Mouse (Mus musculus) MEL (cell line): ENCODE results near the gene Hps4. TPM values are rescaled to one million over a fixed set of nuclear protein-coding genes. Genes with fewer than 3 reads are reported as not detected.

Experiments
- DNase-seq: peaks from one replicate; pipeline ENCODE4 v3.0.0; 2011; ENCODE audit warnings: low read depth, low spot score
- H3K27ac ChIP-seq: 2 replicates; pipeline ENCODE4 v1.5.1; 2012; ENCODE audit warnings: low read depth, mild to moderate bottlenecking, control low read depth, low read length, moderate library complexity; ENCODE audit not compliant: control insufficient read depth
- H3K27me3 ChIP-seq, 2 experiments: fragments of 150-350 bp in 1 of 2; sonication (generic) in 1 of 2; 2 replicates each; pipeline ENCODE4 v1.6.1; 2012; ENCODE audit warnings: low read length in 2 of 2, mild to moderate bottlenecking in 2 of 2, improper control_type of control experiment in 1 of 2, moderate library complexity in 1 of 2; ENCODE audit not compliant: insufficient read depth in 2 of 2, control insufficient read depth in 1 of 2
- H3K36me3 ChIP-seq, 2 experiments: 2 replicates each; pipeline ENCODE4 v1.6.1; 2012 to 2014; ENCODE audit warnings: low read length in 2 of 2, improper control_type of control experiment in 1 of 2, inconsistent platforms in 1 of 2, mild to moderate bottlenecking in 1 of 2; ENCODE audit not compliant: insufficient read depth in 2 of 2, control insufficient read depth in 1 of 2
- H3K4me1 ChIP-seq, 2 experiments: fragments of 150-350 bp in 1 of 2; sonication (generic) in 1 of 2; 2 replicates each; pipeline ENCODE4 v1.6.1; 2012; ENCODE audit warnings: low read length in 2 of 2, improper control_type of control experiment in 1 of 2, mild to moderate bottlenecking in 1 of 2; ENCODE audit not compliant: insufficient read depth in 2 of 2, control insufficient read depth in 1 of 2
- H3K4me3 ChIP-seq, 2 experiments: fragments of 150-350 bp in 1 of 2; sonication (generic) in 1 of 2; 2 replicates each; pipeline ENCODE4 v1.5.1; 2012; ENCODE audit warnings: low read depth in 2 of 2, low read length in 2 of 2, mild to moderate bottlenecking in 2 of 2, moderate library complexity in 2 of 2, control low read depth in 1 of 2, improper control_type of control experiment in 1 of 2; ENCODE audit not compliant: control insufficient read depth in 1 of 2, insufficient read depth in 1 of 2
- H3K79me2 ChIP-seq: 2 replicates; pipeline ENCODE4 v1.6.1; 2012; ENCODE audit warnings: mild to moderate bottlenecking, low read length, moderate library complexity; ENCODE audit not compliant: control insufficient read depth, poor library complexity, insufficient read depth
- H3K9ac ChIP-seq: 2 replicates; pipeline ENCODE4 v1.6.1; 2012; ENCODE audit warnings: low read depth, mild to moderate bottlenecking, control low read depth, low read length, moderate library complexity; ENCODE audit not compliant: control insufficient read depth, poor library complexity, severe bottlenecking
- H3K9me3 ChIP-seq: fragments of 150-350 bp; sonication (generic); replicated peaks from 2 replicates; pipeline ENCODE4 v1.6.1; 2012; ENCODE audit warnings: mild to moderate bottlenecking, low read length, improper control_type of control experiment, moderate library complexity; ENCODE audit not compliant: insufficient read depth
- CHD2 ChIP-seq: IDR thresholded peaks from 2 replicates; pipeline ENCODE4 v1.6.1; 2011; ENCODE audit warnings: low read length, improper control_type of control experiment
- CTCF ChIP-seq, 3 experiments: IDR thresholded peaks in 2 of 3; conservative IDR thresholded peaks in 1 of 3; 2 replicates each; pipeline ENCODE4 v1.5.1; 2011 to 2012; ENCODE audit warnings: low read length in 3 of 3, low read depth in 2 of 3, mild to moderate bottlenecking in 2 of 3, improper control_type of control experiment in 1 of 3, inconsistent platforms in 1 of 3, mixed read lengths in 1 of 3, moderate library complexity in 1 of 3; ENCODE audit not compliant: control insufficient read depth in 1 of 3, insufficient read depth in 1 of 3, poor library complexity in 1 of 3, severe bottlenecking in 1 of 3
- ELF1 ChIP-seq: IDR thresholded peaks from 2 replicates; pipeline ENCODE4 v1.6.1; 2014; ENCODE audit warnings: low read depth, mild to moderate bottlenecking, inconsistent platforms, low read length, improper control_type of control experiment, moderate library complexity
- EP300 ChIP-seq, 2 experiments: IDR thresholded peaks; 2 replicates each; pipeline ENCODE4 v1.6.1; 2011; ENCODE audit warnings: improper control_type of control experiment in 2 of 2, low read length in 2 of 2, low read depth in 1 of 2, mild to moderate bottlenecking in 1 of 2
- ETS1 ChIP-seq: IDR thresholded peaks from 2 replicates; pipeline ENCODE4 v1.6.1; 2012; ENCODE audit warnings: low read depth, mild to moderate bottlenecking, inconsistent platforms, low read length, improper control_type of control experiment, moderate library complexity
- GABPA ChIP-seq: IDR thresholded peaks from 2 replicates; pipeline ENCODE4 v1.6.1; 2012; ENCODE audit warnings: low read depth, mild to moderate bottlenecking, inconsistent platforms, low read length, improper control_type of control experiment, moderate library complexity
- JUND ChIP-seq: IDR thresholded peaks from 2 replicates; pipeline ENCODE4 v1.6.1; 2011; ENCODE audit warnings: low read depth, mild to moderate bottlenecking, improper control_type of control experiment, low read length
- KAT2A ChIP-seq: conservative IDR thresholded peaks from 2 replicates; pipeline ENCODE4 v1.6.1; 2012; ENCODE audit warnings: low read depth, low read length, improper control_type of control experiment, inconsistent platforms
- MAFK ChIP-seq: IDR thresholded peaks from 2 replicates; pipeline ENCODE4 v1.6.1; 2011; ENCODE audit warnings: low read depth, mild to moderate bottlenecking, low read length, improper control_type of control experiment, borderline replicate concordance
- MEF2A ChIP-seq: IDR thresholded peaks from 2 replicates; pipeline ENCODE4 v1.6.1; 2014; ENCODE audit warnings: low read depth, mild to moderate bottlenecking, inconsistent platforms, low read length, improper control_type of control experiment; ENCODE audit not compliant: poor library complexity, insufficient replicate concordance, severe bottlenecking; ENCODE audit errors: extremely low read depth
- MXI1 ChIP-seq: IDR thresholded peaks from 2 replicates; pipeline ENCODE4 v1.6.1; 2011; ENCODE audit warnings: mild to moderate bottlenecking, low read depth, low read length, improper control_type of control experiment
- MYC ChIP-seq: IDR thresholded peaks from 2 replicates; pipeline ENCODE4 v1.6.1; 2011; ENCODE audit warnings: low read depth, mild to moderate bottlenecking, low read length, improper control_type of control experiment, moderate library complexity
- POLR2A ChIP-seq, 2 experiments: IDR thresholded peaks; 2 replicates each; pipeline ENCODE4 v1.6.1; 2011 to 2012; ENCODE audit warnings: low read length in 2 of 2, mild to moderate bottlenecking in 2 of 2, control low read depth in 1 of 2, improper control_type of control experiment in 1 of 2, low read depth in 1 of 2, moderate library complexity in 1 of 2; ENCODE audit not compliant: control insufficient read depth in 1 of 2, insufficient read depth in 1 of 2, poor library complexity in 1 of 2
- POLR2AphosphoS2 ChIP-seq: IDR thresholded peaks from 2 replicates; pipeline ENCODE4 v1.6.1; 2011; ENCODE audit warnings: low read length, improper control_type of control experiment
- RCOR1 ChIP-seq: IDR thresholded peaks from 2 replicates; pipeline ENCODE4 v1.6.1; 2012; ENCODE audit warnings: low read depth, mild to moderate bottlenecking, inconsistent platforms, low read length, improper control_type of control experiment
- SMC3 ChIP-seq: IDR thresholded peaks from 2 replicates; pipeline ENCODE4 v1.6.1; 2011; ENCODE audit warnings: low read depth, low read length, improper control_type of control experiment
- TBP ChIP-seq: IDR thresholded peaks from 2 replicates; pipeline ENCODE4 v1.8.0; 2011; ENCODE audit warnings: low read depth, low read length, improper control_type of control experiment
- TCF12 ChIP-seq: IDR thresholded peaks from 2 replicates; pipeline ENCODE4 v1.6.1; 2014; ENCODE audit warnings: low read depth, mild to moderate bottlenecking, inconsistent platforms, low read length, improper control_type of control experiment, moderate library complexity
- USF1 ChIP-seq: IDR thresholded peaks from 2 replicates; pipeline ENCODE4 v1.6.1; 2014; ENCODE audit warnings: low read depth, mild to moderate bottlenecking, inconsistent platforms, low read length, improper control_type of control experiment, moderate library complexity
- ZC3H11A ChIP-seq: IDR thresholded peaks from 2 replicates; pipeline ENCODE4 v1.6.1; 2012; ENCODE audit warnings: low read depth, mild to moderate bottlenecking, inconsistent platforms, low read length, improper control_type of control experiment
- ZMIZ1 ChIP-seq: IDR thresholded peaks from 2 replicates; pipeline ENCODE4 v1.6.1; 2012; ENCODE audit warnings: low read depth, mild to moderate bottlenecking, inconsistent platforms, low read length, improper control_type of control experiment, moderate library complexity
- ZNF384 ChIP-seq: IDR thresholded peaks from 2 replicates; pipeline ENCODE4 v1.6.1; 2012; ENCODE audit warnings: low read depth, mild to moderate bottlenecking, inconsistent platforms, low read length, improper control_type of control experiment
- polyA plus RNA-seq, 2 experiments: library from polyadenylated mRNA; stranded (reverse) in 1 of 2; unstranded in 1 of 2; fragments of >175 nt in 1 of 2; fragments of >200 nt in 1 of 2; gene quantifications; 2 replicates each; pipeline versions ENCODE4 v1.2.1 to v1.2.4; 2012; ENCODE audit warnings: low replicate concordance in 2 of 2, low read depth in 1 of 2; ENCODE audit not compliant: insufficient read length in 2 of 2, insufficient read depth in 1 of 2, missing spikeins in 1 of 2
- total RNA-seq: library from RNA; depleted of rRNA; stranded (reverse); fragments of 300-350 nt; gene quantifications from 2 replicates; pipeline ENCODE4 v1.2.3, GENCODE M21; 2012

Hps4 gene
- total and polyA plus RNA-seq, 3 experiments: 37.1 to 41.7 TPM; not detected in 1

DNA sequence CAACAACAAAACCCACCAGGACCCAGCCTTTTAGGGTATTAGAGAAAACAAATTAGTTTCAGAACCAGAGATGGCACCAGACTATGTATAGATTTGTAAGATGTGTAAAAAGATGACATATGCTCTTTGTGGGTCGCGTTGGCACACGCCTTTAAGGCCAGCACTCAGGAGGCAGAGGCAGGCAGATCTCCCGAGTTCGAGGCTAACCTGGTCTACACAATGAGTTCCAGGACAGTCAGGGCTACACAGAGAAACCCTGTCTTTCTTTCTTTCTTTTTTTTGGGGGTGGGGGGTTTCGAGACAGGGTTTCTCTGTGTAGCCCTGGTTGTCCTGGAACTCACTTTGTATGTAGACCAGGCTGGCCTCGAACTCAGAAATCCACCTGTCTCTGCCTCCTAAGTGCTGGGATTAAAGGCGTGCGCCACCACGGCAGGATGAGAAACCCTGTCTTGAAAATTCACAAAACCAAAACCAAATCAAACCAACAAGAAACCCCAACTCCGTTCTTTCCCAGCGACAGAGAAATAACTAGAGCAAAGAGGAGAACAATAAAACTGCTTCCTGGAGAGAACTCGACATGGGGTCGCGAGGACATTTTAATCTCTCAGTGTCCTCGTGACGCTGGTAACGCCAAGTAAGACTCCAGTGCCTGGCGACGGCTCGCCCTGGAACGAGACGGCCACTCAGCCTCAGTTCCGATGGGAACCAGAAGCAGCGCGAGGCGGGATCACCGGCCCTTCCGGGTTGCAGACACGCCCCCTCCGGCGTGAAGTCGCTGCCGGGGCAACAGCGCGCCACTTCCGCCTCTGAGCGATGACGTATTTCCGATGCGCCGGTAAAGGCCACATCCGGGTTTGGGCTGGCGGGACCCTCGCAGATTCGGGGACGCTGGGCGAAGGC, 17.1 kb upstream of the Hps4 start, which contains the start of gene Tfip11 (continued):
- TF ChIP-seq TCF12: 0 out of 2 replicates have a peak, but pooled peaks have one; percentile 8
- TF ChIP-seq ZNF384: no peak
- TF ChIP-seq CHD2: 0 out of 2 replicates have a peak, but pooled peaks have one; percentile 17
- TF ChIP-seq POLR2A (IDR thresholded peaks at IDR 0.05; ENCODE audit: control insufficient read depth in 1 of 2, insufficient read depth in 1 of 2, low read depth in 1 of 2, low read length in 2 of 2, poor library complexity in 1 of 2): peak in 1 of 2 experiments; percentile 84; a peak in 2 of 4 replicates
- no peak for TF ChIP-seq ZC3H11A
- TF ChIP-seq MXI1: peak; percentile 96
- TF ChIP-seq MEF2A: no peak
- no peak; the same call in 1 of the 2 replicates for TF ChIP-seq ETS1
- TF ChIP-seq TBP: peak; percentile 84
- TF ChIP-seq GABPA: peak; percentile 63; the same call in 1 of the 2 replicates
- TF ChIP-seq KAT2A: peak; percentile 81; the same call in 1 of the 2 replicates
- 0 out of 2 replicates have a peak, but pooled peaks have one; percentile 2 for TF ChIP-seq POLR2AphosphoS2
- no peak for TF ChIP-seq CTCF (IDR thresholded peaks at IDR 0.05 in 2 of 3, conservative IDR thresholded peaks at IDR 0.05 in 1 of 3; ENCODE audit: control insufficient read depth in 1 of 3, insufficient read depth in 1 of 3, low read depth in 2 of 3, low read length in 3 of 3, poor library complexity in 1 of 3, severe bottlenecking in 1 of 3)
- TF ChIP-seq ELF1: peak; percentile 100
- no peak for TF ChIP-seq USF1

DNA sequence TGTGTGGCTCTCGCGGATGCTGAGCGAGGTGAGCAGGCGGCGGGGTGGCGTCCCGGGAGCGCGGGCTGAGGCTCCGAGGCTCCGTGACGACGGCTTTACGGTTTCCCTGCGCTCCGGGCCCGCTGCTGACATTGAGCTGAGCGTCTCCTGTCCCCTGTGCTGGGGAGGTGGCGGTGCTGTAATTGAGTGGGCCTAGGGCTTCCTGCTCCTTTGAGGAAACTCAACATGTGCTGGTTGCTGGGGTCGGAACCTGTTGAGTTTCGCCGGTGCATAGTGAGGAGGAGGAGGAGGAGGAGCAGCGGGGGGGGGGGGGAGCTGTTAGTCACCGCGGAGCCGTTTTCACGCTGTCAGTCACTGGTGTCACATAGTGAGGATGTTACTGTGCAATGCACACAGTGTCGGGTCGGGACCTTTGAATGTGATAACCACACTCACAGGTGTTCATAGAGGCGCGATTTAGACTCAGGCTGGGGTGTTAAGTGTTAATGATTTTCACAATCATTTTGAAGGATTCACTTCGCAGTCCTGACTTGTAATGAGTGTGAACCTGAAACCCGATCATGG, 16.4 kb upstream of the Hps4 start:
- peak overlapping the region; percentile 26; the same call in 1 of the 2 replicates for H3K27ac ChIP-seq
- peaks cover 0 to 13% of the 10 kb centered on the region in 2 experiments; a peak in 3 of 4 replicates for H3K36me3 ChIP-seq
- peak overlapping the region; percentile 78 for H3K9ac ChIP-seq
- H3K4me1 ChIP-seq: peaks cover 0 to 17% of the 10 kb centered on the region in 2 experiments; a peak in 2 of 4 replicates
- H3K79me2 ChIP-seq: peaks cover 18% of the 10 kb centered on the region
- DNase-seq: no peak
- TF ChIP-seq MAFK (no peak), ZMIZ1 (no peak), RCOR1 (no peak), SMC3 (no peak), JUND (no peak), MYC (no peak), EP300 (IDR thresholded peaks at IDR 0.05; ENCODE audit: low read depth in 1 of 2, low read length in 2 of 2) (no peak), TCF12 (no peak), CTCF (IDR thresholded peaks at IDR 0.05 in 2 of 3, conservative IDR thresholded peaks at IDR 0.05 in 1 of 3; ENCODE audit: control insufficient read depth in 1 of 3, insufficient read depth in 1 of 3, low read depth in 2 of 3, low read length in 3 of 3, poor library complexity in 1 of 3, severe bottlenecking in 1 of 3) (no peak), TBP (no peak)
- H3K9me3 ChIP-seq: no peaks in the 10 kb centered on the region
- peak overlapping the region; percentile 70 to 88 for H3K4me3 ChIP-seq
- no peaks in the 10 kb centered on the region for H3K27me3 ChIP-seq
